Mouse (Mus musculus) testis, adult 2 months (tissue): ENCODE data around the gene Tnks1bp1. TPM values are rescaled to one million over a fixed set of nuclear protein-coding genes. Genes with fewer than 3 reads are reported as not detected.

Experiments
- H3K27ac ChIP-seq: fragments of 200-500 bp; 2 replicates; pipeline ENCODE4 v1.5.1; 2012; ENCODE audit warnings: low read depth, low read length; ENCODE audit not compliant: control insufficient read depth, insufficient read depth
- H3K27me3 ChIP-seq: fragments of 200-500 bp; 2 replicates; pipeline ENCODE4 v1.6.1; 2012; ENCODE audit warnings: mild to moderate bottlenecking, low read length, moderate library complexity; ENCODE audit not compliant: control insufficient read depth, insufficient read depth
- H3K36me3 ChIP-seq: fragments of 200-500 bp; 2 replicates; pipeline ENCODE4 v1.6.1; 2012; ENCODE audit warnings: mild to moderate bottlenecking, low read length; ENCODE audit not compliant: control insufficient read depth, insufficient read depth
- H3K4me1 ChIP-seq: fragments of 200-500 bp; 2 replicates; pipeline ENCODE4 v1.6.1; 2012; ENCODE audit warnings: low read length; ENCODE audit not compliant: control insufficient read depth, insufficient read depth
- H3K4me3 ChIP-seq: fragments of 200-500 bp; 2 replicates; pipeline ENCODE4 v1.5.1; 2012; ENCODE audit warnings: low read depth, mild to moderate bottlenecking, low read length, moderate library complexity, mixed read lengths; ENCODE audit not compliant: control insufficient read depth
- CTCF ChIP-seq: fragments of 200-500 bp; IDR thresholded peaks from 2 replicates; pipeline ENCODE4 v1.5.1; 2012; ENCODE audit warnings: low read depth, mild to moderate bottlenecking, inconsistent platforms, low read length, moderate library complexity; ENCODE audit not compliant: control insufficient read depth, insufficient read depth, insufficient replicate concordance
- POLR2A ChIP-seq: fragments of 200-500 bp; IDR thresholded peaks from 2 replicates; pipeline ENCODE4 v1.6.1; 2012; ENCODE audit warnings: low read depth, mild to moderate bottlenecking, inconsistent platforms, low read length, moderate library complexity; ENCODE audit not compliant: control insufficient read depth
- polyA plus RNA-seq: library from polyadenylated mRNA; depleted of rRNA; stranded (reverse); fragments of >200 nt; gene quantifications from 2 replicates; pipeline ENCODE4 v1.2.3, GENCODE M21; 2012

Gene Tnks1bp1
- polyA plus RNA-seq, 1 experiment: 7.4 TPM

DNA sequence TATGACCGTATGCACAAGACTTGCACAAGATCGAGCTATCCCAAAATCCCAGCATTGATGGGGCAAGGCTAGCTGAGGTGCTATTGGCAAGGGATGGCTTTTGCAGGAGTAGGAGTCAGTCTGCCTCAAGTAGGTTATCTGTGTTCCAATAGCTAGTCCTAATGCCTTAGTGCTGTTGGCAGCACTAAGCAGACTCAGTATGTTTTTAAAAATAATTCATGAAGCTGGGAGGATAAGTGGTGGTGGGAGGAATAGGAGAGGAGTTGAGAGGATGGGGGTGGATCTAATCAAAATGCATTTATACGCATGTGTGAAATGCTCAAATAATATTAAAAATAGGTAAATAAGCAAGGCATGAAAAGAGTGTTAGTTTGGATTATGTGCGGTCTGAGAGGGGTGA is 43.5 kb downstream of the Tnks1bp1 start:
- Histone ChIP-seq H3K27ac (no peak overlapping the region), H3K27me3 (no peaks in the 10 kb centered on the region), H3K4me1 (no peaks in the 10 kb centered on the region; the same call in 1 of the 2 replicates), H3K36me3 (no peaks in the 10 kb centered on the region), H3K4me3 (no peak overlapping the region)
- TF ChIP-seq POLR2A (no peak), CTCF (no peak)

DNA sequence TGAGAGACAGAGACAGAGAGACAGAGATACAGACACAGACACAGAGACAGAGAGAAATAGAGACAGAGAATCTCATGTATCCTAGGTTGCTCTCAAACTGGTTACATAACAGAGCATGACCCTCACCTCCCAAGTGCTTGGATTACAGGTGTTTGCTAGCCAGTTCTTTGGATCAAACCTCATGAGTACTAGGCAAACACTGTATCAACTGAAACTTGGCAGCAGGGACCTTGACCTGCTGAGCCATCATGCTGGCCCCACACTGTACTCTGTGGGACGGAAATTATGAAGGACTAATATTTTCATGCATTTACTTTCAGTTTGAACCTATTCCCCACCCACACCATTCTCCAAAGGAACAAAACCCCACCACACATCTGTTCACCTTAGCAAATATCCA is 45.6 kb downstream of the Tnks1bp1 start:
- H3K36me3 ChIP-seq: no peaks in the 10 kb centered on the region
- no peaks in the 10 kb centered on the region; the same call in 1 of the 2 replicates for H3K4me1 ChIP-seq
- no peak for TF ChIP-seq CTCF
- TF ChIP-seq POLR2A: no peak
- H3K27me3 ChIP-seq: no peaks in the 10 kb centered on the region
- H3K4me3 ChIP-seq: no peak overlapping the region
- no peak overlapping the region for H3K27ac ChIP-seq

DNA sequence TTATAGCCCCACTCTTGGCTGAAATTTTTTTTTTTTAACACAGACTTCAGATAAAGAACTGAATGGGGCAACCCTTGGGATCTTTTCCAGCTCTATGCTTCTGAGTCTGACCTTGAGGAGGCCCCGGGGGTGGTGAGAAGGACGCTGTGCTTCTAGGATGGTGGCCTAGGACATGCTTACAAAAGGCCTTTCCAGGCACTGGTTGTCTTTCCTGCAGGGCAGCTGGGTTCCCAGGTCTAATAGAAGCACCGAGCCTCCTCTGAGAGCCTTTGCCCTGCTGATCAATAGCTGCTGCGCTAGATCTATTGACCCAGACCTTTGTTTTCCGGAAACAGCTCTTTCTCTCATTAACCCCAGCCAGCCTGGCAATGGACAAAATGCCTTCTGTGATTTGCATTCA is 48.1 kb downstream of the Tnks1bp1 start:
- TF ChIP-seq POLR2A (no peak), CTCF (no peak)
- no peaks in the 10 kb centered on the region for H3K36me3 ChIP-seq
- no peak overlapping the region for H3K27ac ChIP-seq
- peaks cover 2% of the 10 kb centered on the region; the same call in 1 of the 2 replicates for H3K4me1 ChIP-seq
- no peaks in the 10 kb centered on the region for H3K27me3 ChIP-seq
- H3K4me3 ChIP-seq: no peak overlapping the region

DNA sequence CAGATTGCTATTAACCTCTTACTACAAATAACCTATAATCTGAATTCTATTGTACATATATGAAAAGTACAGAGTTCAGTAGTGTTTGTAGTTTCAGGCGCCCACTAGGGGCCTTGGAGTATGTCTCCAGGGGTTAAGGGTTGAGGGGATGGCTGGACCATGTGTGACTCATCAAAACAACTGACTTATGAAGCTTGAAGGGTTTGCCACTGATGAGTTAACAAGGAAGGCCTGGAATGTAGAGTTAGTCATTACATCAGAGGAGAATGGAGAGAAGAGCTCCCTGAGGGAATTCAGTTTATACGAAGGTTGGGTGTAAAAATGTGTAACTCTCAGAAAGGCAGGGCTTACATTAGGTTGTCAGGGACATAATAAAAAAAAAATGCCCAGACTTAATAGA is 50.2 kb downstream of the Tnks1bp1 start:
- Histone ChIP-seq H3K4me3 (no peak overlapping the region), H3K27me3 (no peaks in the 10 kb centered on the region), H3K27ac (no peak overlapping the region), H3K36me3 (no peaks in the 10 kb centered on the region), H3K4me1 (peaks cover 2% of the 10 kb centered on the region; the same call in 1 of the 2 replicates)
- TF ChIP-seq CTCF: no peak
- TF ChIP-seq POLR2A: no peak

DNA sequence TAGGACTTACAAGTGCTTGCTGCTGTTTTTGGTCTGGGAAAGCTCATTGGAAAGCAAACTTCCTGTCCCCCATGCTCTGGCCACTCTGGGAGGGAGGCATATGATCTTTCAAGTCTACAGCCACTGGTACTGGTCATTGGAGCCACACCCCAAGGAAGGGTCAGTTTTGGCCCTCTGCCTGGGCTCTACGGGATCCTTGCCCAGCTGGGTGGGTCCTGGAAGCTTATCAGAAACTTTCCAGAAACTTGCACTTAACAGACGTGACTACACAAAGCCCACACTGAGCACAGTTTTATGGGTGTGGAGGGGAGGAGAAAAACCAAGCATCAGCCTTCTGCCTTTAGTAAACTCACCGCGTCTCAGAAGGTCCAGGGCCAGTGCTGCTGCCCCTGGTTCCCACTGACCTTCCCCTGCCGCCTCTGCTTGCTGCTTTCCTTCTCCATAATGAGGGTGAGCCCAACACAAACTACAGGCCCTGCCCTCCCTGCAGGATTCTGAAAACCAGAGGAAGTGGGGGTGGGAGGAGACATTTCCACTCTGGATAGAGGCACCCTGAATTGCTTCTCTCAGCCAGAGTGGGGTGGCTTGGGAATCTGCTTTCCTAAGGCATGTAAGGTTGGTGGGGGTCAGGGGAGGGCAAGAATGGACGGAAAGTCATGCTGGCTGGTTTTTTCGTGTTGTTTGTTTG is 51.1 kb downstream of the Tnks1bp1 start:
- no peak overlapping the region for H3K4me3 ChIP-seq
- no peak for TF ChIP-seq POLR2A
- no peak for TF ChIP-seq CTCF

DNA sequence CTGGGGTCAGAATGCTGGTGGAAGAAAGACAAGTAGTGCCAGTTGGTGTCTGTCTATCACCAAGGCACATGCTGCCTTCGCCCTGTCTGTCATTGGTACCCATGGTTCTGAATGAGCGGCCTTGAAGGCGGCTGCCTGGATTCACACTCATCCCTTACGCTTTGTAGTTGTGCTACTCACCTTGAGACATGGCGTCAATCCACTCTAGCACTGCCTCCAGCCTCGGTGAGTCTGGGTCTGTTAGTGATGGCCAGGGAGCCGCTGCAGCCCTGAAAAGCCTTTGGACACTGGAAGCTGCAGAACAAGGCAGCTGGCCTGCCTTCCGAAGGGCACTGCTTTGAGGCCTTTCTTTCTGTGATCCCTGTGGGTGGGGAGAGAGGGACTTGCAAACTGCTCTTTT is 55.4 kb downstream of the Tnks1bp1 start:
- H3K4me1 ChIP-seq: peaks cover 2% of the 10 kb centered on the region; the same call in 1 of the 2 replicates
- TF ChIP-seq CTCF (no peak), POLR2A (no peak)

More for the DNA sequence above, 51.1 kb downstream of the Tnks1bp1 start:
- no peak overlapping the region for H3K27ac ChIP-seq
- H3K27me3 ChIP-seq: no peaks in the 10 kb centered on the region
- no peaks in the 10 kb centered on the region for H3K36me3 ChIP-seq
- peaks cover 2% of the 10 kb centered on the region; the same call in 1 of the 2 replicates for H3K4me1 ChIP-seq

DNA sequence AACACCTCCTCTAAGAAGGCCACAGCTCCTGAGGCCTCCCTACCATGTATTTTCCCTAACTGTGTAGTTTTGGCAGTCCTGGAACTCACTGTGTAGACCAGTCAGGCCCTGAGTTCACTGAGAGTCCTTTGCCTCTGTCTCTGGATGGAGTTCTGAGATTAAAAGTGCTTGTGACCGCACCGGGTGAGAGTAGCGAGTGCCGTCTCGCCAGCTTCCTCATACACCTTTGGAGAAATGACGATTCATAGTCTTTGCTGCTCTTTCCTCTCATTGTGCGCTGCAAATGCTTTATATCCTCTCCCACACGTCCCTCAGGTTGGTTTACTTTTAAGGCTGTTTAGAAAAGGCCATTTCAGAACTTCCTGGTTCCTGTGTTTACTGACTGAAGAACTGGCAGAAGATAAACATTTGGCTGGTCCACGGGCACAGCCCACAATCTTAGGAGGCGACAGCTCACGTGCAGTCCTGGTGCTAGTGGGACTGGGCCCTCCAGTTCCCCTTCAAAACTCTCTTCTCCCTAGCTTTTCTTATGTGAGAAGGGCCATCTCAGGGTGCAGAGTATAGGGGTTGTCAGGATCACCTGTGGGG is 57.7 kb downstream of the Tnks1bp1 start:
- Histone ChIP-seq H3K27ac (no peak overlapping the region), H3K4me1 (no peaks in the 10 kb centered on the region)

More for the DNA sequence above, 55.4 kb downstream of the Tnks1bp1 start:
- H3K27me3 ChIP-seq: no peaks in the 10 kb centered on the region
- H3K4me3 ChIP-seq: no peak overlapping the region
- no peak overlapping the region for H3K27ac ChIP-seq
- H3K36me3 ChIP-seq: no peaks in the 10 kb centered on the region

More for the DNA sequence above, 57.7 kb downstream of the Tnks1bp1 start:
- TF ChIP-seq CTCF (no peak), POLR2A (no peak)
- no peak overlapping the region for H3K4me3 ChIP-seq
- no peaks in the 10 kb centered on the region for H3K27me3 ChIP-seq
- no peaks in the 10 kb centered on the region for H3K36me3 ChIP-seq
